Mouse (Mus musculus) CH12.LX (cell line): Measurements from ENCODE around the gene Sgsm1. TPM values are rescaled to one million over a fixed set of nuclear protein-coding genes. Genes with fewer than 3 reads are reported as not detected.

Experiments used
- DNase-seq: peaks from one replicate; pipeline ENCODE4 v3.0.0-alpha.2; 2013; ENCODE audit errors: extremely low read depth
- H3K27ac ChIP-seq: 2 replicates; pipeline ENCODE4 v1.5.1; 2012; ENCODE audit warnings: low read depth, mild to moderate bottlenecking, control low read depth, moderate library complexity; ENCODE audit not compliant: insufficient read depth
- H3K27me3 ChIP-seq: replicated peaks from 2 replicates; pipeline ENCODE3; 2012; ENCODE audit warnings: inconsistent platforms
- H3K36me3 ChIP-seq, 2 experiments: replicated peaks in 1 of 2; 2 replicates each; pipeline versions ENCODE3 to v1.6.1; 2012; ENCODE audit warnings: inconsistent platforms in 1 of 2, low read length in 1 of 2, mild to moderate bottlenecking in 1 of 2, mixed read lengths in 1 of 2, moderate library complexity in 1 of 2; ENCODE audit not compliant: control insufficient read depth in 1 of 2, insufficient read depth in 1 of 2
- H3K4me1 ChIP-seq, 2 experiments: 2 replicates each; pipeline ENCODE4 v1.6.1; 2012; ENCODE audit warnings: inconsistent platforms in 1 of 2, moderate library complexity in 1 of 2; ENCODE audit not compliant: insufficient read depth in 2 of 2, control insufficient read depth in 1 of 2
- H3K4me2 ChIP-seq: 2 replicates; pipeline ENCODE4 v1.6.1; 2012; ENCODE audit warnings: low read depth, mild to moderate bottlenecking, control low read depth; ENCODE audit not compliant: poor library complexity, insufficient read depth, severe bottlenecking
- H3K4me3 ChIP-seq, 3 experiments: fragments of 150-350 bp in 1 of 3; sonication (generic) in 1 of 3; replicated peaks in 1 of 3; 2 replicates each; pipeline versions ENCODE3 to v1.5.1; 2011 to 2012; ENCODE audit warnings: low read depth in 2 of 3, low read length in 2 of 3, mild to moderate bottlenecking in 2 of 3, moderate library complexity in 2 of 3, control low read depth in 1 of 3, improper control_type of control experiment in 1 of 3, inconsistent platforms in 1 of 3, mixed read lengths in 1 of 3; ENCODE audit not compliant: poor library complexity in 1 of 3
- H3K79me2 ChIP-seq: replicated peaks from 2 replicates; pipeline ENCODE4 v1.6.1; 2012; ENCODE audit warnings: mild to moderate bottlenecking, moderate library complexity; ENCODE audit not compliant: control insufficient read depth, poor library complexity, insufficient read depth, severe bottlenecking; ENCODE audit errors: extremely low read depth
- H3K9ac ChIP-seq: 2 replicates; pipeline ENCODE4 v1.6.1; 2012; ENCODE audit warnings: low read depth, mild to moderate bottlenecking, control low read depth, moderate library complexity; ENCODE audit not compliant: insufficient read depth
- H3K9me3 ChIP-seq: replicated peaks from 2 replicates; pipeline ENCODE3; 2012; ENCODE audit warnings: low read length, inconsistent platforms, mixed read lengths
- BHLHE40 ChIP-seq: IDR thresholded peaks from 2 replicates; pipeline ENCODE4 v1.6.1; 2011; ENCODE audit warnings: mild to moderate bottlenecking, low read depth, low read length, improper control_type of control experiment
- CHD1 ChIP-seq: IDR thresholded peaks from 2 replicates; pipeline ENCODE4 v1.6.1; 2012; ENCODE audit warnings: low read depth, low read length, improper control_type of control experiment, inconsistent platforms
- CHD2 ChIP-seq: IDR thresholded peaks from 2 replicates; pipeline ENCODE4 v1.6.1; 2011; ENCODE audit warnings: low read length, improper control_type of control experiment
- CTCF ChIP-seq, 2 experiments: IDR thresholded peaks in 1 of 2; conservative IDR thresholded peaks in 1 of 2; 2 replicates each; pipeline ENCODE4 v1.5.1; 2011 to 2012; ENCODE audit warnings: low read depth in 2 of 2, low read length in 2 of 2, improper control_type of control experiment in 1 of 2, inconsistent platforms in 1 of 2, mild to moderate bottlenecking in 1 of 2, moderate library complexity in 1 of 2
- E2F4 ChIP-seq: IDR thresholded peaks from 2 replicates; pipeline ENCODE4 v1.6.1; 2011; ENCODE audit warnings: low read depth, low read length, improper control_type of control experiment; ENCODE audit not compliant: insufficient replicate concordance
- ELF1 ChIP-seq: IDR thresholded peaks from 2 replicates; pipeline ENCODE4 v1.6.1; 2014; ENCODE audit warnings: low read depth, mild to moderate bottlenecking, inconsistent platforms, low read length, improper control_type of control experiment
- EP300 ChIP-seq: IDR thresholded peaks from 2 replicates; pipeline ENCODE4 v1.6.1; 2011; ENCODE audit warnings: low read length, improper control_type of control experiment
- ETS1 ChIP-seq: conservative IDR thresholded peaks from 2 replicates; pipeline ENCODE4 v1.6.1; 2012; ENCODE audit warnings: low read depth, mild to moderate bottlenecking, inconsistent platforms, low read length, improper control_type of control experiment, moderate library complexity
- GABPA ChIP-seq: IDR thresholded peaks from 2 replicates; pipeline ENCODE4 v1.6.1; 2012; ENCODE audit warnings: low read depth, low read length, improper control_type of control experiment, inconsistent platforms; ENCODE audit not compliant: insufficient replicate concordance
- HCFC1 ChIP-seq: IDR thresholded peaks from 2 replicates; pipeline ENCODE4 v1.6.1; 2012; ENCODE audit warnings: low read depth, mild to moderate bottlenecking, inconsistent platforms, low read length, improper control_type of control experiment
- JUND ChIP-seq: conservative IDR thresholded peaks from 2 replicates; pipeline ENCODE4 v1.6.1; 2011; ENCODE audit warnings: low read depth, low read length, improper control_type of control experiment
- KAT2A ChIP-seq: IDR thresholded peaks from 2 replicates; pipeline ENCODE4 v1.6.1; 2012; ENCODE audit warnings: low read length, improper control_type of control experiment, inconsistent platforms; ENCODE audit not compliant: insufficient replicate concordance
- MAFK ChIP-seq: IDR thresholded peaks from 2 replicates; pipeline ENCODE4 v1.6.1; 2011; ENCODE audit warnings: low read length, improper control_type of control experiment; ENCODE audit not compliant: insufficient replicate concordance
- MAX ChIP-seq: IDR thresholded peaks from 2 replicates; pipeline ENCODE4 v1.6.1; 2011; ENCODE audit warnings: low read length, improper control_type of control experiment
- MAZ ChIP-seq: IDR thresholded peaks from 2 replicates; pipeline ENCODE4 v1.6.1; 2012; ENCODE audit warnings: low read depth, mild to moderate bottlenecking, inconsistent platforms, low read length, improper control_type of control experiment, moderate library complexity
- MEF2A ChIP-seq: IDR thresholded peaks from 2 replicates; pipeline ENCODE4 v1.6.1; 2014; ENCODE audit warnings: low read depth, mild to moderate bottlenecking, inconsistent platforms, low read length, improper control_type of control experiment, borderline replicate concordance
- MXI1 ChIP-seq: IDR thresholded peaks from 2 replicates; pipeline ENCODE4 v1.6.1; 2011; ENCODE audit warnings: mild to moderate bottlenecking, low read depth, low read length, improper control_type of control experiment
- NELFE ChIP-seq: IDR thresholded peaks from 2 replicates; pipeline ENCODE4 v1.6.1; 2011; ENCODE audit warnings: low read depth, low read length, improper control_type of control experiment
- NRF1 ChIP-seq: IDR thresholded peaks from 2 replicates; pipeline ENCODE4 v1.6.1; 2014; ENCODE audit warnings: low read depth, mild to moderate bottlenecking, inconsistent platforms, low read length, improper control_type of control experiment, moderate library complexity
- PAX5 ChIP-seq: IDR thresholded peaks from 2 replicates; pipeline ENCODE4 v1.6.1; 2012; ENCODE audit warnings: low read length, inconsistent platforms, mixed read lengths
- POLR2AphosphoS2 ChIP-seq: IDR thresholded peaks from 2 replicates; pipeline ENCODE4 v1.6.1; 2011; ENCODE audit warnings: low read depth, low read length, improper control_type of control experiment
- SIN3A ChIP-seq: IDR thresholded peaks from 2 replicates; pipeline ENCODE4 v1.6.1; 2012; ENCODE audit warnings: low read length, improper control_type of control experiment, inconsistent platforms
- TCF12 ChIP-seq: IDR thresholded peaks from 2 replicates; pipeline ENCODE4 v1.6.1; 2014; ENCODE audit warnings: low read depth, mild to moderate bottlenecking, inconsistent platforms, low read length, improper control_type of control experiment
- UBTF ChIP-seq: IDR thresholded peaks from 2 replicates; pipeline ENCODE4 v1.6.1; 2012; ENCODE audit warnings: low read depth, mild to moderate bottlenecking, inconsistent platforms, low read length, improper control_type of control experiment, moderate library complexity
- USF2 ChIP-seq: conservative IDR thresholded peaks from 2 replicates; pipeline ENCODE4 v1.6.1; 2011; ENCODE audit warnings: low read depth, low read length, improper control_type of control experiment
- ZC3H11A ChIP-seq: IDR thresholded peaks from 2 replicates; pipeline ENCODE4 v1.6.1; 2012; ENCODE audit warnings: low read depth, mild to moderate bottlenecking, inconsistent platforms, low read length, improper control_type of control experiment
- ZMIZ1 ChIP-seq: IDR thresholded peaks from 2 replicates; pipeline ENCODE4 v1.6.1; 2012; ENCODE audit warnings: low read depth, mild to moderate bottlenecking, inconsistent platforms, low read length, improper control_type of control experiment
- ZNF384 ChIP-seq: IDR thresholded peaks from 2 replicates; pipeline ENCODE4 v1.6.1; 2012; ENCODE audit warnings: low read depth, low read length, improper control_type of control experiment, inconsistent platforms
- dilution Hi-C: fragments of 300-500 bp; cut with MboI; formaldehyde crosslinking; loops from 2 replicates; pipeline ENCODE4 v1.14.3; 2020; ENCODE audit warnings: low sequenced_read_pairs; ENCODE audit not compliant: extremely low pct_unique_long_range_greater_than_20kb, extremely low pct_ligation_motif_present
- in situ Hi-C: fragments of 300-500 bp; cut with MboI; formaldehyde crosslinking; loops from 3 replicates; pipeline ENCODE4 v1.14.3; 2019; ENCODE audit warnings: low sequenced_read_pairs, low pct_ligation_motif_present, low pct_unique_long_range_greater_than_20kb, mixed read lengths
- polyA plus RNA-seq: library from polyadenylated mRNA; unstranded; fragments of >175 nt; gene quantifications from 2 replicates; pipeline ENCODE4 v1.2.1, GENCODE M21; 2012; ENCODE audit warnings: low read depth; ENCODE audit not compliant: insufficient read length
- total RNA-seq, 2 experiments: library from RNA; depleted of rRNA; stranded (reverse); fragments of 300-350 nt in 1 of 2; fragments of >200 nt in 1 of 2; gene quantifications; 2 replicates each; pipeline ENCODE4 v1.2.3; 2012 to 2014

The Sgsm1 gene
- total and polyA plus RNA-seq, 3 experiments = 0.08 TPM; not detected in 2

DNA sequence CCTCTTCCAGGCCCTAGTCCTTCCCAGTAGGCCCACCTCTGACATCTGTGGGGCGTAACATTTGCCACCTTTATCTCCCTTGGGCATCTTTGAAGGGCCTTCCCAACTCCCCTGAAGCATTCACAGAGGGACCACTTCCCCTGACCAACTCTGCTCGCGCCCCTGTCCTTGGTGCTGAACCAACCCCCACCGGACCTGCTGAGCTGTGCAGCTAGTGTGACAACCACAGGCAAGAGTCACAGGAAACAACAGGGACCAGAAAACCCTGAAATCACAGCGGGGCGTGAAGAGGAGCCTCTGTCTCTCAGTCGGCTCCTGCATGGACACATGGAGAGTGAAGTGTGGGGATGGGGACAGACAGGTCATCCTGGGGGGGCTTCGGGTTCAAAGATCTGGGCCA, 18.4 kb downstream of the Sgsm1 start:
- H3K79me2 ChIP-seq = no peaks in the 10 kb centered on the region
- peaks cover 8% of the 10 kb centered on the region for H3K9me3 ChIP-seq
- in situ Hi-C loops (no loop called here), dilution Hi-C loops (no loop called here)
- no peaks in the 10 kb centered on the region for H3K36me3 ChIP-seq
- H3K27ac ChIP-seq = no peak overlapping the region
- DNase-seq = no peak
- H3K4me1 ChIP-seq = no peaks in the 10 kb centered on the region
- peaks cover 14% of the 10 kb centered on the region for H3K27me3 ChIP-seq
- H3K4me3 ChIP-seq = no peak overlapping the region
- no peak overlapping the region for H3K4me2 ChIP-seq
- TF ChIP-seq KAT2A = no peak
- no peak for TF ChIP-seq MAZ
- no peak for TF ChIP-seq ELF1
- no peak for TF ChIP-seq HCFC1
- TF ChIP-seq GABPA = no peak
- TF ChIP-seq USF2 = no peak
- no peak for TF ChIP-seq ZC3H11A
- no peak for TF ChIP-seq E2F4
- no peak for TF ChIP-seq NRF1
- TF ChIP-seq ETS1 = no peak
- TF ChIP-seq UBTF = no peak
- no peak for TF ChIP-seq MAX
- TF ChIP-seq JUND = no peak
- no peak for TF ChIP-seq NELFE
- no peak for TF ChIP-seq CHD1
- TF ChIP-seq MEF2A = no peak
- no peak for TF ChIP-seq PAX5
- no peak overlapping the region for H3K9ac ChIP-seq

DNA sequence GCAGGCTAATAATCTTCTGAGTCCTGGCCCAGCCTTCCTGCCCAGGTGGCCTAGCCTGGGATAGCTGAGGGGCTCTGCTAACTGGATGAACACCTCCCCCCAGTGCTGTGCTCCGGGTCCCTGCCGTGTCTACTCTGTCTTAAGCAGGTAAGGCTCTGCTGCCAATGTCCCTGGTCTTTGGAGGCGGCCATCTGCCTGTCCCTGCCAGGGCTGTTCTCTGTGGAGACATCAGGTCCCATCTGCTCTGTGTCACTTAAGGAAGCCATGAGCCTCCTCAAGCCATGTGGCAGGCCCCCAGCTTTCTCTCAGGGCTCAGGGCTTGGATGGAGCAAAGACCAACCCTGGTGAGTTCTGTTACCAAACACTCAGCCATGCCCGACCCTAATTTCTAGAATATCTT, 19.5 kb downstream of the Sgsm1 start:
- no peak overlapping the region for H3K27ac ChIP-seq
- TF ChIP-seq GABPA (no peak), EP300 (no peak), MEF2A (no peak), POLR2AphosphoS2 (no peak), MXI1 (no peak), CTCF (conservative IDR thresholded peaks at IDR 0.05 in 1 of 2, IDR thresholded peaks at IDR 0.05 in 1 of 2; ENCODE audit: low read depth in 2 of 2, low read length in 2 of 2) (no peak), ZMIZ1 (no peak), ZNF384 (no peak), HCFC1 (no peak), NRF1 (no peak), MAX (no peak), ZC3H11A (no peak), BHLHE40 (no peak), TCF12 (no peak), CHD2 (no peak), SIN3A (no peak), MAFK (no peak)
- TF ChIP-seq, all 38 proteins: peak for 0
- Histone ChIP-seq H3K4me2 (no peak overlapping the region), H3K79me2 (no peaks in the 10 kb centered on the region), H3K27me3 (peaks cover 12% of the 10 kb centered on the region), H3K4me1 (no peaks in the 10 kb centered on the region), H3K9me3 (peaks cover 10% of the 10 kb centered on the region), H3K36me3 (no peaks in the 10 kb centered on the region), H3K9ac (no peak overlapping the region), H3K4me3 (no peak overlapping the region)
- DNase-seq = no peak
- dilution Hi-C loops (no loop called here), in situ Hi-C loops (no loop called here)
